Mouse (Mus musculus): Measurements from ENCODE around the gene Prdm2.

DNA sequence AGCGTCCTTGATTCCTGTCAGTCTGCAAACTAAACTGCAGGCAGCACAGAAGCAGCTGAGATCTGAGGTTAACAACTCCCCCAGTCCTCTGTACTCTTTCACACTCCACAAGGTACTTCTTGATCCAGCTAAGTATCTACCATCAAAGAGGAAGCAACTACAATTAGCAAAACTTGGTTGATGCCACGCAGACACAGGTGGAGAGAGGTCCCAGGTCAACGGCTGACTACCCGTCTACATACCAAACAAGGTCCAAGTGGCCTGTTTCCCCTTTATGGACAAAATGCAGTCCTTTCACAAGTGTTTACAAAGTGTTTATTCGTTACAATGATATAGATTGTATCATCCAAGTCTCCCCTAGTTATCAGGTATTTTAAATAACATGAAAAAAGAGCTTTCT is 85.6 kb downstream of the Prdm2 start:
- TF ChIP-seq POLR2A (IDR thresholded peaks at IDR 0.05; ENCODE audit: low read depth, low read length) (no peak), CTCF (IDR thresholded peaks at IDR 0.05; ENCODE audit: extremely low read depth, insufficient read depth, insufficient read length, insufficient replicate concordance) (no peak)

All from spleen, adult 2 months (tissue).